Mouse (Mus musculus): ENCODE measurements around the gene Gm4302. TPM values are rescaled to one million over a fixed set of nuclear protein-coding genes. Genes with fewer than 3 reads are reported as not detected.
"Not testable (repeated sequence)": the region's sequence is repeated elsewhere in the genome, so short reads cannot be mapped to it uniquely, and the experiment has no call there.

Gm4302 gene
- polyA plus RNA-seq (2015; fragmentation: Nextera tagmentation; extraction: Ambion mirVana): not detected in 2 replicates

DNA sequence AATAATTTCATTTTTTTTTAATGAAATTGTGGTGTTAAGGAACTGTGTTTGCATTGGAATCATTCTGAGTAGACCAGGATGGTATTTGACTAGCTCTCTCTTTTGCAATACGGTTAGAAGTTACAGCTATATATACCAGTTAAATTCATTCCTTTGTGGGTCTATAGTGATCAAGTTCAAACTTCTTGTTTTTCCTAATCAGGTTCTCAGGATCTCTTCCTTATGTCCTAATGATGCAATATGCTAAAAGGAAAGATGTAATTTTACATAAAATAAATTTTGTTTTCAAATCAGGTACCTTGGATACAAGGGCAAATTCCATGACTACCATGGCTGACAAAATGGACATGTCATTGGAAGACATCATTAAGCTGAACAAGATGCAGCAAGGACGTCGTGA lies at the start of gene Gm4302:
Gm4302 (plus strand) TSS at position 301 of the 400 bp plus-strand sequence.
- not testable (repeated sequence) for H3K27me3 ChIP-seq; H3K4me1 ChIP-seq; H3K9me3 ChIP-seq; ATAC-seq (ENCODE audit: borderline replicate concordance, extremely low read depth, low FRiP score, low TSS enrichment); H3K36me3 ChIP-seq; H3K4me3 ChIP-seq; H3K4me2 ChIP-seq; H3K27ac ChIP-seq; H3K9ac ChIP-seq
- WGBS: no CpG with 5 or more reads among the region's 3 CpGs

DNA sequence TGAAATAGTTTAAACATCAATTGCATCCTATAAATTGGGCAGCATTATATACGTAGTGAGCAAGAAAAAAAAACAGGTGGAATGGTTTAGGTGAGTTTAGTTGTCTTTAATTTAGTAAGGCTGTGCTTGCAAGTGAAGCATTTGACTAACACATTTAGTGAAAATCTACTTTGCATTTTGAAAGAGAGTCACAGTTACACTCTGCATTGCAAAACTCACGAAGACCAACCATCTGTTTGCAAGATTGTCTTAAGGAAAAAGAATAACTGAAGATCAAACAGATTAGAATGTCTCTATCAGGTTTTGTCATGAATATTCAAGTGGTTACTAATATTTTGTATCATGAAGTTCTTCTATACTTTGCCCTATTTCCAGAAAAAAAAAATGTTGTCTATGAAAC lies 44.5 kb upstream of the Gm4302 start:
- WGBS: 81% methylated on average over 2 of the region's 2 CpGs

DNA sequence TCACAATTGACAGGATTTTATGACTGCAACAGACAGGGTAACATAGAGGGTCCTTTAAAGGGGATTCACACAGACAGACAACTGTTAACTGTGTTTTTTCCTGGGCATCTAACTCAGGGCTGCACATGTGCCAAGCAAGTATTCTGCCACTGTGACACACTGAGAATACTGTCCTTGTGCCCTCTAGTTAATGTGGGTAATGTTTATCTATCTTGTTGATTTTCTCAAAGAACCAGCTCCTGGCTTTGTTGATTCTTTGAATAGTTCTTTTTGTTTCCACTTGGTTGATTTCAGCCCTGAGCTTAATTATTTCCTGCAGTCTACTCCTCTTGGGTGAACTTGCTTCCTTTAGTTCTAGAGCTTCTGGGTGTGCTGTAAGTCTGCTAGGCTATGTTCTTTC lies 40.5 kb upstream of the Gm4302 start:
- not testable (repeated sequence) for ATAC-seq (ENCODE audit: borderline replicate concordance, extremely low read depth, low FRiP score, low TSS enrichment); H3K27ac ChIP-seq; H3K4me2 ChIP-seq; H3K36me3 ChIP-seq; H3K9ac ChIP-seq; H3K4me3 ChIP-seq; H3K4me1 ChIP-seq; H3K27me3 ChIP-seq; H3K9me3 ChIP-seq

More for the DNA sequence above, 44.5 kb upstream of the Gm4302 start:
- no peak for ATAC-seq (ENCODE audit: borderline replicate concordance, extremely low read depth, low FRiP score, low TSS enrichment)
- H3K9me3 ChIP-seq: no peaks in the 10 kb centered on the region
- H3K4me2 ChIP-seq: no peak overlapping the region
- no peaks in the 10 kb centered on the region for H3K36me3 ChIP-seq
- no peak overlapping the region for H3K4me3 ChIP-seq
- no peaks in the 10 kb centered on the region for H3K4me1 ChIP-seq
- H3K27me3 ChIP-seq: no peaks in the 10 kb centered on the region
- H3K9ac ChIP-seq: no peak overlapping the region
- no peak overlapping the region for H3K27ac ChIP-seq

GRCm38 (mm10) chr10:100335376-100335775 lies 5.3 kb upstream of the Gm4302 start, which contains the start of gene Gm4301:
Gene Gm4301, plus strand, starts transcription at chr10:100335676.
- ATAC-seq (ENCODE audit: borderline replicate concordance, extremely low read depth, low FRiP score, low TSS enrichment); H3K9me3 ChIP-seq; H3K4me3 ChIP-seq; H3K27me3 ChIP-seq; H3K4me2 ChIP-seq; H3K36me3 ChIP-seq; H3K4me1 ChIP-seq; H3K9ac ChIP-seq; H3K27ac ChIP-seq: not testable (repeated sequence)
- no CpG with 5 or more reads among the region's 2 CpGs for WGBS

DNA sequence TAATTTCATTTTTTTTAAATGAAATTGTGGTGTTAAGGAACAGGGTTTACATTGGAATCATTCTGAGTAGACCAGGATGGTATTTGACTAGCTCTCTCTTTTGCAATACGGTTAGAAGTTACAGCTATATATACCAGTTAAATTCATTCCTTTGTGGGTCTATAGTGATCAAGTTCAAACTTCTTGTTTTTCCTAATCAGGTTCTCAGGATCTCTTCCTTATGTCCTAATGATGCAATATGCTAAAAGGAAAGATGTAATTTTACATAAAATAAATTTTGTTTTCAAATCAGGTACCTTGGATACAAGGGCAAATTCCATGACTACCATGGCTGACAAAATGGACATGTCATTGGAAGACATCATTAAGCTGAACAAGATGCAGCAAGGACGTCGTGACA lies 5.0 kb downstream of the Gm4302 start, which contains the start of gene Gm4303:
Gm4303 (plus strand) TSS at position 301 of the 400 bp plus-strand sequence.
- H3K27ac ChIP-seq; H3K27me3 ChIP-seq; H3K9me3 ChIP-seq; H3K36me3 ChIP-seq; ATAC-seq (ENCODE audit: borderline replicate concordance, extremely low read depth, low FRiP score, low TSS enrichment); H3K4me2 ChIP-seq; H3K4me1 ChIP-seq; H3K9ac ChIP-seq; H3K4me3 ChIP-seq: not testable (repeated sequence)
- no CpG with 5 or more reads among the region's 3 CpGs for WGBS

- H3K4me3 ChIP-seq; H3K27ac ChIP-seq; H3K4me1 ChIP-seq; ATAC-seq (ENCODE audit: borderline replicate concordance, extremely low read depth, low FRiP score, low TSS enrichment); H3K4me2 ChIP-seq; H3K36me3 ChIP-seq; H3K9me3 ChIP-seq; H3K27me3 ChIP-seq; H3K9ac ChIP-seq: not testable (repeated sequence)
- no CpG with 5 or more reads among the region's 3 CpGs for WGBS
Measured at GRCm38 (mm10) chr10:100350793-100351192, 10.2 kb downstream of the Gm4302 start, which contains the start of gene Gm4305. Gene Gm4305, plus strand, starts transcription at chr10:100351093.

GRCm38 (mm10) chr10:100356841-100357240 lies 16.2 kb downstream of the Gm4302 start:
- not testable (repeated sequence) for H3K4me3 ChIP-seq; H3K9me3 ChIP-seq; H3K9ac ChIP-seq; H3K36me3 ChIP-seq; ATAC-seq (ENCODE audit: borderline replicate concordance, extremely low read depth, low FRiP score, low TSS enrichment); H3K27me3 ChIP-seq; H3K27ac ChIP-seq; H3K4me1 ChIP-seq; H3K4me2 ChIP-seq
- WGBS: 50% methylated on average over 2 of the region's 2 CpGs

DNA sequence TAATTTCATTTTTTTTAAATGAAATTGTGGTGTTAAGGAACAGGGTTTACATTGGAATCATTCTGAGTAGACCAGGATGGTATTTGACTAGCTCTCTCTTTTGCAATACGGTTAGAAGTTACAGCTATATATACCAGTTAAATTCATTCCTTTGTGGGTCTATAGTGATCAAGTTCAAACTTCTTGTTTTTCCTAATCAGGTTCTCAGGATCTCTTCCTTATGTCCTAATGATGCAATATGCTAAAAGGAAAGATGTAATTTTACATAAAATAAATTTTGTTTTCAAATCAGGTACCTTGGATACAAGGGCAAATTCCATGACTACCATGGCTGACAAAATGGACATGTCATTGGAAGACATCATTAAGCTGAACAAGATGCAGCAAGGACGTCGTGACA lies 20.4 kb downstream of the Gm4302 start, which contains the start of gene Gm4307:
Gm4307 (plus strand) TSS at position 301 of the 400 bp plus-strand sequence.
- H3K36me3 ChIP-seq: not testable (repeated sequence)

GRCm38 (mm10) chr10:100382460-100382859 lies 41.8 kb downstream of the Gm4302 start, which contains the start of gene Gm4312:
Gene Gm4312, minus strand, starts transcription at chr10:100382560.
- H3K27me3 ChIP-seq; H3K4me1 ChIP-seq; H3K4me2 ChIP-seq; H3K4me3 ChIP-seq; H3K27ac ChIP-seq; ATAC-seq (ENCODE audit: borderline replicate concordance, extremely low read depth, low FRiP score, low TSS enrichment); H3K9me3 ChIP-seq; H3K36me3 ChIP-seq; H3K9ac ChIP-seq: not testable (repeated sequence)
- WGBS: no CpG with 5 or more reads among the region's 2 CpGs

More for the DNA sequence above, 20.4 kb downstream of the Gm4302 start, which contains the start of gene Gm4307:
- H3K27ac ChIP-seq; H3K4me2 ChIP-seq; H3K9me3 ChIP-seq; ATAC-seq (ENCODE audit: borderline replicate concordance, extremely low read depth, low FRiP score, low TSS enrichment); H3K4me3 ChIP-seq; H3K9ac ChIP-seq; H3K4me1 ChIP-seq; H3K27me3 ChIP-seq: not testable (repeated sequence)
- no CpG with 5 or more reads among the region's 3 CpGs for WGBS

Other genes starting within 250 kb of the Gm4302 start
- not detected in 2 replicates for gene Gm4301, start 5.2 kb upstream of the Gm4302 start, polyA plus RNA-seq (2015; fragmentation: Nextera tagmentation; extraction: Ambion mirVana)
- not detected in 2 replicates for gene Gm4303, start 5.1 kb downstream of the Gm4302 start, polyA plus RNA-seq (2015; fragmentation: Nextera tagmentation; extraction: Ambion mirVana)
- gene Gm4305, start 10.3 kb downstream of the Gm4302 start, polyA plus RNA-seq (2015; fragmentation: Nextera tagmentation; extraction: Ambion mirVana): not detected in 2 replicates
- gene Gm4307, start 20.5 kb downstream of the Gm4302 start, polyA plus RNA-seq (2015; fragmentation: Nextera tagmentation; extraction: Ambion mirVana): not detected in 2 replicates
- gene Gm4312, start 41.7 kb downstream of the Gm4302 start, polyA plus RNA-seq (2015; fragmentation: Nextera tagmentation; extraction: Ambion mirVana): not detected in 2 replicates
- 24.7 and 26.6 TPM in 2 replicates for gene Tmtc3, start 146.5 kb downstream of the Gm4302 start, polyA plus RNA-seq (2015; fragmentation: Nextera tagmentation; extraction: Ambion mirVana)
- 5.5 and 5.8 TPM in 2 replicates for gene Cep290, start 146.7 kb downstream of the Gm4302 start, polyA plus RNA-seq (2015; fragmentation: Nextera tagmentation; extraction: Ambion mirVana)
- 7.4 and 7.7 TPM in 2 replicates for gene 4930430F08Rik, start 249.6 kb downstream of the Gm4302 start, polyA plus RNA-seq (2015; fragmentation: Nextera tagmentation; extraction: Ambion mirVana)
- not detected in 2 replicates for gene 1700017N19Rik, start 249.6 kb downstream of the Gm4302 start, polyA plus RNA-seq (2015; fragmentation: Nextera tagmentation; extraction: Ambion mirVana)